Mouse (Mus musculus) thymus, postnatal 25 days (tissue): ENCODE results near the gene Rad51b.

Experiments
- DNase-seq: peaks from one replicate; pipeline ENCODE4 v3.0.0; 2022

Gene Rad51b

GRCm38 (mm10) chr12:79623308-79623707, 326.2 kb downstream of the Rad51b start:
- DNase-seq = no peak

DNA sequence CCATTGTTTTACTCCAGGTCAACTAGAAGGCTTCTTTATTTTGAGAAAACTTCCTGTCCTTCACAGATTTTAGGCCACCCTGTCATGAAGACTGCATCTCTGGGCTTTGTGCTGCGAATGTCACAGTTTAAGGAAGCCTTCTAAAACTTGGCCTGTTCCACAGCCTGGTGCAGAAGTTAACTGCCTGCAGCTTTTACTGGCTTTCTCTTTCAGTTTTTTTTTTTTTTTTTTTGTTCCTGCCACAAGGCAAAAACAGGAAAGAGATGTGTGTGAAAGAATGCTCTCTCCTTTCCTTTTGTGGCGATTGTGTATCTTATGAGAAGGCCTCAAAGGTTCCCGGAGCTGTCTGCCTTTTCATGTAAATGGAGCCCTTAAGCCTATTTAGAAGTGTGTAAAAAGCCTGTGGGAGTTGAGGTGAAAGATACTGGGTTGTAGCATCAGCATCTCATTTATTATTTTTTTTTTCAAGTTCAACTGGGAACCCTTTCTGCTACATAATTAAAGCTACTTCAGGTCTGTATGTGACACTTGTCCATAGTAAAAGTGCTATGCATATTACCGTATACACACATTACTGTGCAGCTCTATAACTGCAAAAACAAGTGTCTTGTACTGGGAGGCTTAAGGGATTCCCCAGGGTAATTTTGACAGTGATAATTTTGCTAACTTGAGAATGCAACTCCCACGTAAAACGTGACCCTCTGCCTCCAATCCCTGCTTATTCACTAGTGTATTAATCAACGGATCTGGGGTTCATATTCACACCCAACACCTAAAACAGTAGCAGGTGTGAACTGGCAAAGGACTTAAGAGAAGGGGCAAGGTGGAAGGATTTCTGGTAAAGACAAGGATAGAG, 328.8 kb downstream of the Rad51b start:
- peak; percentile 24 for DNase-seq

DNA sequence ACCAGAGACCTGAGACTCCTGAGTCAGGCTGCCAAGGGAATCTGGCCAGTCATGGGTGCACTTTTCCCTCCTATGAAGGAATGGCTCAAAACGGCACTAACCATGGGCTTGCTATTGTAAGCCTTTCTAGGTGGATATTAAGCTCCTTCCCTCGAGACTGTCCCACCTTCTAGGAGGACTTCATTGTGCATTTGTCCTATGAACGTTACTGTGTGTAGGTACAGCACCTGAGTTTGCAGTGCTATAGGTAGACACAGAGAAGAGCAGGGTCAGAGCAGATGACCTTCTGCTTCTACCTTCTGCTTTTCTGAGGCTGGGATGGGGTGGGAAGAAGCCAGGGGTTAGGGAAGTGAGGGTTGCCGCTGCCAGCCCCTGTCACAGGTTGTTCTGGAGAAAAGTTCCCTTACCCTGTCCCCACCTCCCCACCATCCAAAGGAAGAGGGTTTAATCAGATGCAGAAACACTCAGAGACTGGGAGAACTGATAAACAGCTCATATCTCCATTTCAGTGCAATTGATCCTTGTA, 329.5 kb downstream of the Rad51b start:
- no peak for DNase-seq

DNA sequence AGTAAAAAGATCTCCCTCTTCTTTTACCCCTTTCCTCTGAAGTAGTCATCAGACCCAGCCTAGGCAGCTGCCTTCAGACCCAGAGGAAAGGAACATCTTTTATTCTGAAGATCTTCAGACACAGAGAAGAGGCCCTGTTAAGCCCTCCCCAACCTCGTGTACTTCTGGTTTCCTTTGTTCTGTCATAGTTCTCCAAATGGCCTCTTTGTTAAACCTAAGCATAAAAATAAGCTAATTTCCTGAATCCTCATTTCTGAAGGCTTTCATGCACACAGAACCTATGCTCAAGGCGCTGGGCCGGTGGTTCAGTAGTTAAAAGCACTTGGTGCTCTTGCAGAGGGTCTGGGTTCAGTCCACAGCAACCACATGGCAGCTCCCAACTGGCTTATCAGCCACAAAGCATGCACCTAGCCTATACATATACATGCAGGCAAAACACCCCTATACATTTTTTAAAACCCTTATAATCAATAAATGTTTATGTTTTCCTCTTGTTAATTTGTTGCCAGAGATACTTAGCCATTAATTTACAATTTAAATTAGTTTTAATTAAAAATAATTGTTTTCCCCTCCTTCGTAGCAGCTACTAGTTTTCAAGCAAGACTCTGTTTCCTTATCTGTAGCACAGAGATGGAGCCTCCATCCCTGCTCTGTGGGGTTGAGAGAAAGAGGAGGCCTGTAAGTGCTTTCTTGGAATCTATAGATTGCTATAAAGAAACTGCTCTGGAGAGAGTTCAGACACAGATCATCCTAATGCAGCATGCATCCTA, 330.5 kb downstream of the Rad51b start:
- peak; percentile 38 for DNase-seq

- DNase-seq = no peak
Observed at GRCm38 (mm10) chr12:79628121-79628774, 331.2 kb downstream of the Rad51b start.

GRCm38 (mm10) chr12:79629945-79630850, 333.1 kb downstream of the Rad51b start:
- DNase-seq = no peak

- DNase-seq = no peak
Observed at GRCm38 (mm10) chr12:79633458-79634106, 336.5 kb downstream of the Rad51b start.

GRCm38 (mm10) chr12:79641570-79642285, 344.6 kb downstream of the Rad51b start:
- no peak for DNase-seq

DNA sequence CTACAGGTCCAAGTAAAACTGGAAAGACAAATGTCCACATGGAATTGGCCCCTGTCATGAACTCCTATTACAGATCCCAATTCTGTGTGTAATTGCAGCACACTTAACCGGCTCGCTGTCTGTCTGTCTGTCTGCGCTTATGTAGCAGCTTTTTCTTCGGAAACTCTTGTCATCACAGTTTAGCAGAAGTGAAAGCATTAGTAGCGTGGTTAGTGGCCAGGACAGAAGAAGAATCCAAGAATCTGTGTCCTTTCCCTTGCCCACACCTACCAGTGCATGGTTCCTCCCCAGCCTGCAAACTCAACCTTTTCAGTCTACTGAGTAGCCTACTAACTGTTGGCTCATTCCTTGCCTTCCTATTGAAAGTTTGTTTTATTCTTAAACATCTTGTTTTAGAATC, 345.6 kb downstream of the Rad51b start:
- DNase-seq = no peak

GRCm38 (mm10) chr12:79645656-79646055, 348.6 kb downstream of the Rad51b start:
- no peak for DNase-seq

- peak; percentile 72 for DNase-seq
Observed at GRCm38 (mm10) chr12:79646646-79647164, 349.6 kb downstream of the Rad51b start.

GRCm38 (mm10) chr12:79647382-79647781, 350.3 kb downstream of the Rad51b start:
- no peak for DNase-seq

GRCm38 (mm10) chr12:79647976-79648375, 350.9 kb downstream of the Rad51b start:
- DNase-seq = no peak

DNA sequence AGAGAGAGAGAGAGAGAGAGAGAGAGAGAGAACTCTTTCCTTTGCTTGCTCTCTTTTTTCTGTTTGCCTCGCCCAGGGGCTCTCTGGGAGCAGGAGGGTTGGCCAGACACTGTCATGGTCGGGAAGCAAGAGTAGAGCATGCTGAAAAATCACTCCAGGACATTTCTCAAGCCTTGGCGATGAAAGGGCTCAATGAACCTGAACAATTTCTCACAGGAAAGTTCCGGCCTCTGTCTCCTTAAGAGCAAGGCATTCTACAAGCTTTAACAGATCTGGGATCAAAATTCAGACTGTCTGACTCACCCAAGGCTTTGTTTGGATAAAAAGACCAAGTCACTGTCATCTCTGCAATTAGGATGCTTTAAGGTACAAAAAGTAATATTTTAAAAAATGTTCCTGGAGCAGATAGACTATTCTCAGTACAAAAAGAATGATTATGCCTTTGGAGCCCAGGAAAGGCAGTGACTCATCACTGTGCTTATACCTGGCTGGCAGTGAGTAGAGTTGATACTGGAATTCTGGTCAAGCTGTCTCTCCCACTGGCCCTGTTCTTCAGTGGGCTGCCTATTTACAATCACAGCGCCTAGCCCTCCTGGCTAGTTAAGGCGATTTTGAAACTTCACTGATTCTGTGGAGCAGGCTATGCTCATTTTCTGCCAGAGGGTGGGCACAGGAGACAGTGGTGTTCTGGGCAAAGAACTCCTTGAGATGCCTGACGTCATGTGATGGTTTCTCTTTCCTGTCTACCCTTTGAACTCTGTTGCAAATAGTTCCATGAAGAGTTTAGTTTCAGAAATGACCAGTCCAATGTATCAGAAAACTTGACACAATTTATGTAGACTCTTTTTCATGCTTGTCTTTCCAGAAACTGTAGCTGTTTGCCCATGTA, 352.0 kb downstream of the Rad51b start:
- no peak for DNase-seq

DNA sequence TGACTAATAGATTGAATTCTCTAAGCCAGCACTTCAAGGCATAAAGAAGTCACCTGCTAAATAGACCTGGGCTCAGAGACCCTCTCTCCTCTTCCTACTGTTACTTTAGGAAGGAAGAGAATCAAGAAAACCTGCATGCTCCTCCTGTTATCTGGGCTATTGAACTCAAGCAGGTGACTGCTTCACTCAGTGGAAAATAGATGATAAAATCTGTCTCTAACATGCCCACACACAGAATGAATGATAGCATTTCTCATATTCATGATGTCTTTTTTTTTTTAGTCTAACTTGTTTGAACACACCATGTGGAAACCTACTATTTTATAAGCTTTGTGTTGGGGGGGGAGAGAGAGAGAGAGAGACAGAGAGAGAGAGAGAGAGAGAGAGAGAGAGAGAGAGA, 352.7 kb downstream of the Rad51b start:
- no peak for DNase-seq

DNA sequence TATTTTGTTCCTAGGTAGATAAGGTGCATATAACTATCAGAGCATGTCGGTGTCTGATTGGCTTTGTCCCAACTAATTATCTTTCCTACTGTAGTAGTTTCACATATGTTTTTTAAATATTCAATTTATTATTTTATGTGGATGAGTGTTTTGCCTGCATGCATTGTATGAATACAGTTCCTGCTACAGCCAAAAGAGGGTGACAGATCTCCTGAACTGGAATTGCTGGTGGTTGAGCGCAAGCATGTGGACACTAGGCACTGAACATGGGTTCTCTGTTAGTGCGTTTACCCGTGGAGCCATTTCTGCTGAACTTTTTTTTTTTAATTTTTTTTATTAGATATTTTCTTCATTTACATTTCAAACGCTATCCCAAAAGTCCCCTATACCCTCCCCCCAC, 358.1 kb downstream of the Rad51b start:
- DNase-seq = no peak

DNA sequence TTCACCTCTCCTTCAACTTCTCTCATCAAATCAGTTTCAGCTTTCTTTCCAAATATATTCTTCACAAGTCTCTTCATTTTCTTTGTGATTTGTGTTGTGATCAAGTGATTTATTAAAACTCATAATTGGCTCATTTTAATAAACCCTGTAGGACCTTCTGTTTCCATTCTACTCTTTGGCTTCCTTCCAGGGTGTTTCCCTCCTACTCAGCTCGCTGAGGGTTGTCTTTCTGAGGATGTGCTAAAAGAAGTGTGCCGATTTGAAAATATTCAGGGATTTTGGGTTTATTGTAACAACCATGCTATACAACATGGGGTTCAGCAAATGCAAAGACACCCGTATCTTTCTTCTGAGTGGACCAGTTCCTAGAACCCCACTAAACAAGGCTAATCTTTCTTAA, 361.8 kb downstream of the Rad51b start:
- DNase-seq = no peak

GRCm38 (mm10) chr12:79661270-79661669, 364.2 kb downstream of the Rad51b start:
- DNase-seq = no peak

DNA sequence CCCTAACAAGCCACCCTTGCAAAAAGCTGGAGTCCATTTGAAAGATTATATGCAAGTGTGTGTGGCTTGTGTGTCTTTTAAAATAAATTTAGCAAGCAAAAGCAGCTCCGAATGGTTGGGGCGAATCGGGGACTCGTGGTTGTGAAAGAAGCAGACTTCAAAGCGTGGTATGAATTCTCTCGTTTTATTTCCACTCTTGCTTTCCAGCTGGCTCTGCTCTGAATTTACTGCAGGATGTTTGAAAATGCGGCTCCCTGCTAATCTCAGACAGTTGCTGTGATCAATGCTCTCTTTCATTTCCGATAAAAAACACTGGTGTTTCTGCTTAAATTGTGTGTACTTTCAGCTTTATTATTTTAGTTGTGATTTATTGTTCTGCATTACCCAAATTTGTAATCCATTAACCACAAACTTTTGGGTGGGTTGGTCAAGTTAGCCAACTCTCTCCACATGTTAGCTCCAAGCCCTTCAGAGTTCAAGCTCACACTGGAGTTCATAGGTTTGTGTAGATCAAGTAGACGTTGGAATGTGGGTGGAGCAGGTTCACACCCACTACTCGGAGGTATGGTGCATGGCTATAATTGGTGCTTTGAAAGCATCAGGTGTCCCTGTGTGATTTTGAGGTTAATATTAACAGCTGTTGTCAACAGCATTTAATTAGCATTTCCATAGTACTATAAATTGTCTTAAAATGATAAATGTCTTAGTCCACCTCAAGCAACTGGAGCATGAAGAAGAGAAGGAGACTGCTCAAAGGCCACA, 366.2 kb downstream of the Rad51b start:
- no peak for DNase-seq
